Mouse (Mus musculus) kidney, adult 2 months (tissue): Measurements from ENCODE around the gene Zfp961.

Experiments
- CTCF ChIP-seq: fragments of 200-500 bp; conservative IDR thresholded peaks from 2 replicates; pipeline ENCODE4 v1.5.1; 2011; ENCODE audit warnings: low read depth, mild to moderate bottlenecking, control low read depth, low read length, moderate library complexity, mixed read lengths; ENCODE audit not compliant: insufficient read depth, insufficient read length
- POLR2A ChIP-seq: fragments of 200-500 bp; IDR thresholded peaks from one replicate; pipeline ENCODE4 v1.6.1; 2011; ENCODE audit warnings: low read depth, low read length, control low read depth

DNA sequence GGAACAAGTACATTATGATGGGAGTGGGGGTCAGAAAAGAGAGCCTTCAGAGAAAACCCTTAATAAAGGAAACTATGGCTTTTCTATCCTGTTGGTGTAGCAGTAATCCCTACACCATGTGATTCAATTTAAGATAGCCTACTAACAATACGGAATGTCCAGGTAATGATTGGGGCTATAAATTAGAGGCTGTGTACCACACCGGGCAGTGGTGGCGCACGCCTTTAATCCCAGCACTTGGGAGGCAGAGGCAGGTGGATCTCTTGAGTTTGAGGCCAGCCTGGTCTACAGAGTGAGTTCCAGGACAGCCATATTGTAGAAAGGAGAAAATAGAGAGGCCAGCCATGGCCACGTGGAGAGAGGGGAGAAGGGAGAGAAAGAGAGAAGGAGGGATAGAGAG is 25.0 kb upstream of the Zfp961 start:
- TF ChIP-seq POLR2A: no peak
- no peak for TF ChIP-seq CTCF
